Comparison of ENCODE assay signal across 33 mouse cellular contexts in genomic region chr6:119187631-119188030, GRCm38 (mm10). TPM values are rescaled to one million over a fixed set of nuclear protein-coding genes. Genes with fewer than 3 reads are reported as not detected.
A peak's percentile ranks its signal among the peaks of the same experiment; 100 is the strongest.
DNase-seq lines count a peak whose midpoint lies in the region; ATAC-seq lines count a peak whose summit lies in the region.
"Had no signal": no experiment of that assay in that cellular context is flagged by ENCODE, and none has a peak within 500 bp of the region (broad histone marks: within the 10 kb centered on the region; RNA-seq: fewer than 3 reads in every experiment).

No protein-coding gene starts in this region.

- peak overlapping the region; percentile 61 for H3K27ac ChIP-seq in heart, embryonic 13.5 days (replicated peaks)
- H3K27ac ChIP-seq in heart, embryonic 11.5 days (ENCODE audit: low read depth, low read length), result no peak overlapping the region
- H3K27ac ChIP-seq in midbrain, embryonic 11.5 days (ENCODE audit: low read depth, low read length), result no peak overlapping the region
- no peak overlapping the region for H3K27ac ChIP-seq in midbrain, embryonic 15.5 days
- H3K27ac ChIP-seq: embryonic facial prominence, embryonic 12.5 days; forebrain, embryonic 10.5 days; forebrain, embryonic 15.5 days; gastrocnemius, adult 2 months; hindbrain, embryonic 12.5 days; hindbrain, postnatal 0 days; intestine, embryonic 15.5 days; liver, embryonic 14.5 days; macrophage; neural tube, embryonic 12.5 days; stomach, postnatal 0 days had no signal

- H3K9me3 ChIP-seq in heart, embryonic 13.5 days, result no peaks in the 10 kb centered on the region
- no peaks in the 10 kb centered on the region for H3K9me3 ChIP-seq in heart, embryonic 11.5 days (replicated peaks; ENCODE audit: control insufficient read depth, low read length)
- H3K9me3 ChIP-seq in midbrain, embryonic 11.5 days (ENCODE audit: control insufficient read depth, low read length), result no peaks in the 10 kb centered on the region
- H3K9me3 ChIP-seq in midbrain, embryonic 15.5 days, result no peaks in the 10 kb centered on the region
- H3K9me3 ChIP-seq: embryonic facial prominence, embryonic 12.5 days; forebrain, embryonic 10.5 days; forebrain, embryonic 15.5 days; hindbrain, embryonic 12.5 days; intestine, embryonic 15.5 days; neural tube, embryonic 12.5 days had no signal

- DNase-seq in cerebellum, adult 8-10 months, result peak; percentile 22
- no peak for DNase-seq in cerebellum, adult 9-10 months
- peak; percentile 4 for DNase-seq in midbrain, embryonic 11.5 days (ENCODE audit: low spot score, missing footprints)
- DNase-seq in cerebellum, postnatal 36 days, result peak; percentile 21 to 31
- DNase-seq: adrenal gland, postnatal 14 days; gastrocnemius, adult 2 months; gastrocnemius, postnatal 36 days; heart, postnatal 10 days; kidney, adult 2 months; layer of hippocampus, postnatal 36 days; liver; lung, adult 2 months; lung, postnatal 10 days; right cerebral cortex, adult 18-20 months; spleen, adult 18-20 months; thymus, adult 18-20 months; thymus, postnatal 25 days had no signal

- no peak for ATAC-seq in heart, embryonic 13.5 days (ENCODE audit: extremely low read depth, insufficient number of reproducible peaks, low FRiP score, low TSS enrichment)
- ATAC-seq in heart, embryonic 11.5 days (replicated peaks; ENCODE audit: insufficient number of reproducible peaks, low FRiP score, low TSS enrichment), result no peak
- ATAC-seq in midbrain, embryonic 11.5 days (ENCODE audit: low FRiP score), result no peak
- ATAC-seq in midbrain, embryonic 15.5 days (replicated peaks), result no peak
- ATAC-seq: CD4-positive, CD25-positive, alpha-beta regulatory T cell, adult 4 months; forebrain, embryonic 15.5 days; hindbrain, postnatal 0 days; intestine, embryonic 15.5 days had no signal

- H3K27me3 ChIP-seq in heart, embryonic 13.5 days (replicated peaks), result 0 out of 2 replicates have a peak, but pooled peaks cover 7% of the 10 kb centered on the region
- no peaks in the 10 kb centered on the region for H3K27me3 ChIP-seq in heart, embryonic 11.5 days (ENCODE audit: control insufficient read depth, insufficient read depth, low read length)
- H3K27me3 ChIP-seq in midbrain, embryonic 11.5 days (ENCODE audit: control insufficient read depth, insufficient read depth, low read length), result no peaks in the 10 kb centered on the region
- no peaks in the 10 kb centered on the region for H3K27me3 ChIP-seq in midbrain, embryonic 15.5 days (replicated peaks)
- H3K27me3 ChIP-seq: embryonic facial prominence, embryonic 12.5 days; forebrain, embryonic 15.5 days; hindbrain, embryonic 12.5 days; intestine, embryonic 15.5 days; neural tube, embryonic 12.5 days had no signal

- H3K9ac ChIP-seq in heart, embryonic 13.5 days, result peak overlapping the region; percentile 10; the same call in 1 of the 2 replicates
- no peak overlapping the region for H3K9ac ChIP-seq in heart, embryonic 11.5 days (ENCODE audit: low read depth, low read length)
- no peak overlapping the region for H3K9ac ChIP-seq in midbrain, embryonic 11.5 days (ENCODE audit: low read length)
- H3K9ac ChIP-seq in midbrain, embryonic 15.5 days, result no peak overlapping the region
- H3K9ac ChIP-seq: embryonic facial prominence, embryonic 12.5 days; forebrain, embryonic 15.5 days; hindbrain, embryonic 12.5 days; intestine, embryonic 15.5 days; liver, embryonic 14.5 days; neural tube, embryonic 12.5 days had no signal

- H3K4me3 ChIP-seq in heart, embryonic 13.5 days, result no peak overlapping the region
- no peak overlapping the region for H3K4me3 ChIP-seq in heart, embryonic 11.5 days (ENCODE audit: low read depth, low read length)
- H3K4me3 ChIP-seq in midbrain, embryonic 11.5 days (ENCODE audit: low read depth, low read length), result no peak overlapping the region
- H3K4me3 ChIP-seq in midbrain, embryonic 15.5 days, result no peak overlapping the region
- H3K4me3 ChIP-seq: embryonic facial prominence, embryonic 12.5 days; forebrain, embryonic 10.5 days; forebrain, embryonic 15.5 days; gastrocnemius, adult 2 months; hindbrain, embryonic 12.5 days; intestine, embryonic 15.5 days; myocyte; neural tube, embryonic 12.5 days had no signal

- WGBS in heart, embryonic 13.5 days, result 23% methylated on average over 6 of the region's 6 CpGs
- 49% methylated on average over 6 of the region's 6 CpGs for WGBS in heart, embryonic 11.5 days (ENCODE audit: insufficient replicate concordance)
- WGBS in midbrain, embryonic 11.5 days, result 83% methylated on average over 6 of the region's 6 CpGs
- WGBS in midbrain, embryonic 15.5 days, result 60% methylated on average over 6 of the region's 6 CpGs

- H3K4me1 ChIP-seq in heart, embryonic 13.5 days, result peaks cover 87% of the 10 kb centered on the region
- H3K4me1 ChIP-seq in heart, embryonic 11.5 days (ENCODE audit: control insufficient read depth, insufficient read depth, low read length), result peaks cover 43% of the 10 kb centered on the region
- peaks cover 3% of the 10 kb centered on the region; the same call in 1 of the 2 replicates for H3K4me1 ChIP-seq in midbrain, embryonic 11.5 days (ENCODE audit: control insufficient read depth, insufficient read depth, low read length)
- peaks cover 5% of the 10 kb centered on the region; the same call in 1 of the 2 replicates for H3K4me1 ChIP-seq in midbrain, embryonic 15.5 days
- H3K4me1 ChIP-seq: embryonic facial prominence, embryonic 12.5 days; forebrain, embryonic 10.5 days; forebrain, embryonic 15.5 days; hindbrain, embryonic 12.5 days; intestine, embryonic 15.5 days; neural tube, embryonic 12.5 days had no signal

- peak overlapping the region; percentile 16; the same call in 1 of the 2 replicates for H3K4me2 ChIP-seq in heart, embryonic 13.5 days
- H3K4me2 ChIP-seq in heart, embryonic 11.5 days, result no peak overlapping the region
- no peak overlapping the region for H3K4me2 ChIP-seq in midbrain, embryonic 11.5 days
- no peak overlapping the region for H3K4me2 ChIP-seq in midbrain, embryonic 15.5 days
- H3K4me2 ChIP-seq: embryonic facial prominence, embryonic 12.5 days; forebrain, embryonic 15.5 days; hindbrain, embryonic 12.5 days; intestine, embryonic 15.5 days; neural tube, embryonic 12.5 days had no signal

- peaks cover 76% of the 10 kb centered on the region for H3K36me3 ChIP-seq in heart, embryonic 13.5 days
- H3K36me3 ChIP-seq in heart, embryonic 11.5 days (ENCODE audit: control insufficient read depth, insufficient read depth, low read length), result 0 out of 2 replicates have a peak, but pooled peaks cover 3% of the 10 kb centered on the region
- peaks cover 3% of the 10 kb centered on the region; the same call in 1 of the 2 replicates for H3K36me3 ChIP-seq in midbrain, embryonic 11.5 days (ENCODE audit: control insufficient read depth, insufficient read depth, low read length)
- peaks cover 7% of the 10 kb centered on the region; the same call in 1 of the 2 replicates for H3K36me3 ChIP-seq in midbrain, embryonic 15.5 days (replicated peaks)
- H3K36me3 ChIP-seq: intestine, embryonic 15.5 days had no signal

RNA-seq across cellular contexts. Expression of gene Cacna1c, which starts 8.6 kb away (rescaled TPM):
- 41.8 and 43.3 TPM in 2 replicates for polyA plus RNA-seq in heart, embryonic 13.5 days (2015; fragmentation: Nextera tagmentation; extraction: Ambion mirVana)
- polyA plus RNA-seq in heart, embryonic 11.5 days (2014; fragmentation: Nextera tagmentation; extraction: Ambion mirVana), result 38.8 and 44.0 TPM in 2 replicates
- 2.0 and 2.1 TPM in 2 replicates for polyA plus RNA-seq in midbrain, embryonic 11.5 days (2014; fragmentation: Nextera tagmentation; extraction: Ambion mirVana)
- polyA plus RNA-seq in midbrain, embryonic 15.5 days (2015; fragmentation: Nextera tagmentation; extraction: Ambion mirVana), result 7.3 and 7.9 TPM in 2 replicates
- polyA plus RNA-seq: macrophage, myocyte had no signal

RNA-seq across cellular contexts. Expression of gene Dcp1b, which starts 12.6 kb away (rescaled TPM):
- polyA plus RNA-seq in heart, embryonic 13.5 days (2015; fragmentation: Nextera tagmentation; extraction: Ambion mirVana), result 6.0 and 6.3 TPM in 2 replicates
- polyA plus RNA-seq in heart, embryonic 11.5 days (2014; fragmentation: Nextera tagmentation; extraction: Ambion mirVana), result 6.6 and 6.9 TPM in 2 replicates
- polyA plus RNA-seq in midbrain, embryonic 11.5 days (2014; fragmentation: Nextera tagmentation; extraction: Ambion mirVana), result 9.9 and 11.2 TPM in 2 replicates
- 13.8 and 14.2 TPM in 2 replicates for polyA plus RNA-seq in midbrain, embryonic 15.5 days (2015; fragmentation: Nextera tagmentation; extraction: Ambion mirVana)

RNA-seq across cellular contexts. Expression of gene Cacna2d4, which starts 48.7 kb away (rescaled TPM):
- polyA plus RNA-seq in heart, embryonic 13.5 days (2015; fragmentation: Nextera tagmentation; extraction: Ambion mirVana), result not detected in 2 replicates
- polyA plus RNA-seq in heart, embryonic 11.5 days (2014; fragmentation: Nextera tagmentation; extraction: Ambion mirVana), result not detected in 2 replicates
- polyA plus RNA-seq in midbrain, embryonic 11.5 days (2014; fragmentation: Nextera tagmentation; extraction: Ambion mirVana), result 0.05 TPM in 1 of 2 replicates, not detected in the other
- 0.54 and 1.1 TPM in 2 replicates for polyA plus RNA-seq in midbrain, embryonic 15.5 days (2015; fragmentation: Nextera tagmentation; extraction: Ambion mirVana)
- polyA plus RNA-seq: embryonic facial prominence, embryonic 12.5 days; forebrain, embryonic 10.5 days; kidney, embryonic 16.5 days; macrophage; myocyte had no signal
